ENCODE assay signal across 10 mouse cellular contexts in genomic region chr14:6742232-6742631, GRCm38 (mm10). TPM values are rescaled to one million over a fixed set of nuclear protein-coding genes. Genes with fewer than 3 reads are reported as not detected.
DNase-seq lines count a peak whose midpoint lies in the region; ATAC-seq and TF ChIP-seq lines count a peak whose summit lies in the region.
"Not testable (repeated sequence)": the region's sequence is repeated elsewhere in the genome, so short reads cannot be mapped to it uniquely, and the experiment has no call there.
"Had no signal": no experiment of that assay in that cellular context is flagged by ENCODE, and none has a peak within 500 bp of the region (broad histone marks: within the 10 kb centered on the region; RNA-seq: fewer than 3 reads in every experiment).

Gm3636 (minus strand) TSS chr14:6742332.

- H3K36me3 ChIP-seq in forebrain, embryonic 16.5 days (ENCODE audit: control insufficient read depth, insufficient read depth); heart, embryonic 12.5 days; hindbrain, embryonic 13.5 days; hindbrain, embryonic 16.5 days (ENCODE audit: control insufficient read depth, insufficient read depth, low read length); midbrain, embryonic 13.5 days; midbrain, embryonic 16.5 days (ENCODE audit: control insufficient read depth, insufficient read depth, low read length); neural tube, embryonic 15.5 days: not testable (repeated sequence)

- H3K9me3 ChIP-seq in forebrain, embryonic 16.5 days (ENCODE audit: control insufficient read depth, low read length); heart, embryonic 12.5 days (replicated peaks); hindbrain, embryonic 13.5 days; hindbrain, embryonic 16.5 days (ENCODE audit: control insufficient read depth, low read length); midbrain, embryonic 13.5 days; midbrain, embryonic 16.5 days (replicated peaks; ENCODE audit: control insufficient read depth, low read length, poor library complexity, severe bottlenecking); neural tube, embryonic 15.5 days (replicated peaks): not testable (repeated sequence)

- no CpG with 5 or more reads among the region's 2 CpGs for WGBS in forebrain, embryonic 16.5 days
- no CpG with 5 or more reads among the region's 2 CpGs for WGBS in heart, embryonic 12.5 days
- WGBS in hindbrain, embryonic 13.5 days: no CpG with 5 or more reads among the region's 2 CpGs
- no CpG with 5 or more reads among the region's 2 CpGs for WGBS in hindbrain, embryonic 16.5 days
- no CpG with 5 or more reads among the region's 2 CpGs for WGBS in midbrain, embryonic 13.5 days
- WGBS in midbrain, embryonic 16.5 days: no CpG with 5 or more reads among the region's 2 CpGs
- WGBS in neural tube, embryonic 15.5 days: no CpG with 5 or more reads among the region's 2 CpGs

- ATAC-seq in forebrain, embryonic 16.5 days; heart, embryonic 12.5 days (ENCODE audit: insufficient number of reproducible peaks, low FRiP score); hindbrain, embryonic 13.5 days (ENCODE audit: low FRiP score); hindbrain, embryonic 16.5 days; midbrain, embryonic 13.5 days; midbrain, embryonic 16.5 days; neural tube, embryonic 15.5 days (ENCODE audit: low FRiP score): not testable (repeated sequence)

- H3K27me3 ChIP-seq in forebrain, embryonic 16.5 days (replicated peaks; ENCODE audit: control insufficient read depth, insufficient read depth, low read length); heart, embryonic 12.5 days (replicated peaks); hindbrain, embryonic 13.5 days; hindbrain, embryonic 16.5 days (replicated peaks; ENCODE audit: control insufficient read depth, insufficient read depth, low read length); midbrain, embryonic 13.5 days; midbrain, embryonic 16.5 days (ENCODE audit: control insufficient read depth, insufficient read depth, low read depth, low read length); neural tube, embryonic 15.5 days (replicated peaks): not testable (repeated sequence)

- not testable (repeated sequence) for TF ChIP-seq CTCF in brain, embryonic 14.5 days (IDR thresholded peaks at IDR 0.05; ENCODE audit: borderline replicate concordance, extremely low read depth, insufficient read depth, insufficient read length)

- not testable (repeated sequence) for H3K9ac ChIP-seq in forebrain, embryonic 16.5 days (replicated peaks; ENCODE audit: low read depth, low read length); heart, embryonic 12.5 days; hindbrain, embryonic 13.5 days; hindbrain, embryonic 16.5 days (ENCODE audit: low read depth, low read length); midbrain, embryonic 13.5 days (replicated peaks); midbrain, embryonic 16.5 days (ENCODE audit: low read depth, low read length); neural tube, embryonic 15.5 days (replicated peaks)

- not testable (repeated sequence) for H3K4me3 ChIP-seq in forebrain, embryonic 16.5 days (replicated peaks; ENCODE audit: low read length); heart, embryonic 12.5 days; hindbrain, embryonic 13.5 days; hindbrain, embryonic 16.5 days (ENCODE audit: low read length); midbrain, embryonic 13.5 days (replicated peaks); midbrain, embryonic 16.5 days (ENCODE audit: low read depth, low read length); neural tube, embryonic 15.5 days (replicated peaks)

- TF ChIP-seq POLR2A in brain, embryonic 14.5 days (IDR thresholded peaks at IDR 0.05; ENCODE audit: borderline replicate concordance, extremely low read depth, insufficient read depth, insufficient read length, poor library complexity, severe bottlenecking): not testable (repeated sequence)

- not testable (repeated sequence) for H3K27ac ChIP-seq in forebrain, embryonic 16.5 days (ENCODE audit: low read length); heart, embryonic 12.5 days (ENCODE audit: poor library complexity, severe bottlenecking); hindbrain, embryonic 13.5 days; hindbrain, embryonic 16.5 days (ENCODE audit: low read depth, low read length); midbrain, embryonic 13.5 days; midbrain, embryonic 16.5 days (ENCODE audit: low read length); neural tube, embryonic 15.5 days (replicated peaks)

- not testable (repeated sequence) for DNase-seq in brain, embryonic 14.5 days (ENCODE audit: low read depth)

- H3K4me1 ChIP-seq in forebrain, embryonic 16.5 days (replicated peaks; ENCODE audit: control insufficient read depth, insufficient read depth, low read length); heart, embryonic 12.5 days (replicated peaks); hindbrain, embryonic 13.5 days (replicated peaks); hindbrain, embryonic 16.5 days (ENCODE audit: control insufficient read depth, insufficient read depth, low read depth, low read length); midbrain, embryonic 13.5 days (replicated peaks); midbrain, embryonic 16.5 days (ENCODE audit: control insufficient read depth, insufficient read depth, low read length); neural tube, embryonic 15.5 days: not testable (repeated sequence)

- H3K4me2 ChIP-seq in forebrain, embryonic 16.5 days (ENCODE audit: low read length); heart, embryonic 12.5 days; hindbrain, embryonic 13.5 days; hindbrain, embryonic 16.5 days (ENCODE audit: low read length); midbrain, embryonic 13.5 days (replicated peaks); midbrain, embryonic 16.5 days (ENCODE audit: low read length); neural tube, embryonic 15.5 days: not testable (repeated sequence)

RNA-seq across cellular contexts. Expression of gene Gm3636, which starts in this region (rescaled TPM):
- polyA plus RNA-seq in brain, embryonic 14.5 days (2012; rRNA removed): 26.3 and 26.5 TPM in 2 replicates
- 11.5 and 16.2 TPM in 2 replicates for polyA plus RNA-seq in forebrain, embryonic 16.5 days (2015; fragmentation: Nextera tagmentation; extraction: Ambion mirVana)
- 11.7 and 12.6 TPM in 2 replicates for polyA plus RNA-seq in heart, embryonic 12.5 days (2016; fragmentation: Nextera tagmentation; extraction: Ambion mirVana)
- 14.5 and 16.5 TPM in 2 replicates for polyA plus RNA-seq in hindbrain, embryonic 13.5 days (2015; fragmentation: Nextera tagmentation; extraction: Ambion mirVana)
- 18.0 and 18.5 TPM in 2 replicates for polyA plus RNA-seq in hindbrain, embryonic 16.5 days (2015; fragmentation: Nextera tagmentation; extraction: Ambion mirVana)
- polyA plus RNA-seq in midbrain, embryonic 13.5 days (2015; fragmentation: Nextera tagmentation; extraction: Ambion mirVana): 12.7 and 16.0 TPM in 2 replicates
- 20.3 and 22.2 TPM in 2 replicates for polyA plus RNA-seq in midbrain, embryonic 16.5 days (2015; fragmentation: Nextera tagmentation; extraction: Ambion mirVana)
- 15.3 and 17.3 TPM in 2 replicates for polyA plus RNA-seq in neural tube, embryonic 15.5 days (2015; fragmentation: Nextera tagmentation; extraction: Ambion mirVana)
- polyA plus RNA-seq: adrenal gland, adult 2 months; erythroblast, embryonic 14.5 days had no signal
